Mouse (Mus musculus) olfactory bulb, adult 2 months (tissue): Measurements from ENCODE around the gene Arhgef3. TPM values are rescaled to one million over a fixed set of nuclear protein-coding genes. Genes with fewer than 3 reads are reported as not detected.

Source experiments
- H3K27ac ChIP-seq: fragments of 200-500 bp; 2 replicates; pipeline ENCODE4 v1.5.1; 2012; ENCODE audit warnings: low read depth, low read length; ENCODE audit not compliant: insufficient read depth
- H3K4me1 ChIP-seq: fragments of 200-500 bp; 2 replicates; pipeline ENCODE4 v1.6.1; 2012; ENCODE audit warnings: low read length; ENCODE audit not compliant: control insufficient read depth, insufficient read depth
- H3K4me3 ChIP-seq: fragments of 200-500 bp; 2 replicates; pipeline ENCODE4 v1.5.1; 2012; ENCODE audit warnings: mild to moderate bottlenecking, low read depth, low read length, moderate library complexity; ENCODE audit not compliant: insufficient read depth
- CTCF ChIP-seq: fragments of 200-500 bp; IDR thresholded peaks from 2 replicates; pipeline ENCODE4 v1.5.1; 2012; ENCODE audit warnings: low read depth, mild to moderate bottlenecking, low read length, moderate library complexity; ENCODE audit not compliant: insufficient read depth
- POLR2A ChIP-seq: fragments of 200-500 bp; IDR thresholded peaks from 2 replicates; pipeline ENCODE4 v1.6.1; 2012; ENCODE audit warnings: mild to moderate bottlenecking, low read depth, low read length, moderate library complexity; ENCODE audit not compliant: insufficient read depth
- WGBS: fragments of 180-500 bp; shearing (Covaris S2); methylation state at CpG from one replicate; pipeline ENCODE4 v1.1.7; 2018; 5-methylcytosine and 5-hydroxymethylcytosine counted together
- polyA plus RNA-seq: library from polyadenylated mRNA; stranded (reverse); fragments of >200 nt; gene quantifications from 2 replicates; pipeline ENCODE4 v1.2.4, GENCODE M21; 2012; ENCODE audit warnings: low replicate concordance; ENCODE audit not compliant: missing spikeins, insufficient read depth, insufficient read length

Gene Arhgef3
- polyA plus RNA-seq, 1 experiment, result not detected

DNA sequence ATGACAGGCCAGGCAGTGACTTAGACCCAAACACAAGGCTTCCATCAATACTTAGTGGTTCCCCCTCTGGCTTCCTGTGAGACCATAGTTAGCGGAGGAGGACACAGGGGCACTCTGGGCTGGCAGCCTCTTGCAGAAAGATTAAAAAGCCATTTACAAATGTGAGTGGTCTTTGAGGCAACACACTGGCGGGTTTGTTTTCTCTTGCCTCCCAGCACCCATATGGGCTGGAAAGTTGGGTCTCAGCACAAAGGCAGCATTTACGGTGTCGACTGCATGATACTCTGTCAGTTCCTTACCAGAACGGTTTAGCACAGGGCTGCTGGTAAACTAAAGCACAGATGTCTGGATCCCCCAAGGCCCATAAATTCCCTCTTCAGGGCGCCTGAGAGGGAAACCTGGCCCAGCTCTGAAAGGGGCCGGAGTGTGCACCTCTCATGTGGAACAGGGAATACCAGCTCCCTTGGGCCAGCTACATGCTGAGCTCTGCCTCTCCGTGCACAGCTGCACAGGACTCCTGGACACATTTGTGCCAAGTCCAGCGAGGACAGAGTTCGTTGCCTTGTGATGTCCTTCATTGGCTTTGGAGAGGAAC is 252.5 kb downstream of the Arhgef3 start:
- peaks cover 22% of the 10 kb centered on the region for H3K4me1 ChIP-seq
- no peak overlapping the region for H3K4me3 ChIP-seq
- WGBS, result 56% methylated on average over 10 of the region's 10 CpGs
- TF ChIP-seq POLR2A (no peak), CTCF (no peak)
- 0 out of 2 replicates have a peak overlapping the region, but pooled peaks have one; percentile 46 for H3K27ac ChIP-seq

DNA sequence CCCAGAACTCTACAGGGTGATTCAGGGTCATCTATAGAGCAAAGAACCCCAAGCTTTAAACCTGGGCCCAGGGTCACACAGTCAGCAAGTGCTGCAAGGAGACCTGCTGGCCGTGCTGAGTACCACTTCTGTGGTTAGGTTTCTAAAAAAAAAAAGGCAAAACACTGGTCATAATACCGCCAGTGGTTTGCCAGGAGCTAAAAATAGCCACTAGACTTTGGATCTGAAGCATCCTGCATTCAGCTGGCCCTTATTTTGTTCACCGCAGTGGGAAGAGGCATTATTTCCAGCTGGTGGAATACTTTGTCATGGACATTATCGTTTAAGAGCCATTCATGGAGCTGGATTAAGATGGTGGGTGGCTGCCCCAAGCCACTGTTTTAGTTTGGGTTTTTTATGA is 253.9 kb downstream of the Arhgef3 start:
- H3K27ac ChIP-seq, result no peak overlapping the region
- TF ChIP-seq POLR2A, result no peak
- TF ChIP-seq CTCF, result no peak
- H3K4me1 ChIP-seq, result peaks cover 19% of the 10 kb centered on the region
- 26% methylated on average over 4 of the region's 4 CpGs for WGBS
- H3K4me3 ChIP-seq, result no peak overlapping the region

DNA sequence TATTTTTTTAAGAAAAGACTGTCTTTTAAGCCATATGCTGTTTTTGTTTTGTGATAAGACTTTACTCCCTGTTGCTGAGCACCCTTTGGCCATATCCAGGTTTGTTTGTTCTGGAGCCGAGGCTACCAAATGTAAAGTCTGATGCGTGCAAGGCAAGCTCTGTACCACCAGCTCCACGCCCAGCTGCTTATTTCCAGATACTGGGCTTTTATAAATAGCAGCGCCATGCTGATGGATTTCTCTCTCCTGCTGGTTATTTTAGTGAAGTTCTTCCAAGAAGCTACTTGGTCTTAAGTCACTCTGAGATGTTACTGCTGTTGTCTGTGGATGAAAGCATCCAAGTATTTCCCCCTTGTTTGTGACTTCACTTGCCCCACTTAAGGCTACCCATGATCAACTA is 254.8 kb downstream of the Arhgef3 start:
- no peak overlapping the region for H3K4me3 ChIP-seq
- no peak for TF ChIP-seq CTCF
- no peak for TF ChIP-seq POLR2A
- no peak overlapping the region for H3K27ac ChIP-seq
- peaks cover 18% of the 10 kb centered on the region for H3K4me1 ChIP-seq
- 36% methylated on average over 4 of the region's 4 CpGs for WGBS

DNA sequence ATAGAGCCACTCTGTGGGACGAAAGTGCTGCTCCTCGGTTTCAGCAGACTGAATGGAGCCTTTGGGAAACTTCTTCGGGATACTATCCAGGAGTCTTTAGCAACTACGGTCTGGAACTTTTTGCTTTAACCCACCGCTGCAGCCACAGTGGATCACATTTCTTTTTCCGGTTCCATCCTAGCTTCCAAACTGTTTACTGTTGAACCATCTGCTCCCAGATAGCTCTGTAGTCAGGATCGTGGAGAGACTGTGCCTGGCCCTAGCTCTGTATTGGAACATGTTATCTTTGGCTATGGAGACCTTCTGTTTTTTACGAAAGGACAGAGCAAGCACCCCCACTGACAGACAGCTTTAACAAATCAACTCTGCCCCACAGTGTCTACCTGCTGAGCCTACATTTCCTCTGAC is 257.0 kb downstream of the Arhgef3 start:
- 80% methylated on average over 8 of the region's 8 CpGs for WGBS
- no peak overlapping the region for H3K27ac ChIP-seq

DNA sequence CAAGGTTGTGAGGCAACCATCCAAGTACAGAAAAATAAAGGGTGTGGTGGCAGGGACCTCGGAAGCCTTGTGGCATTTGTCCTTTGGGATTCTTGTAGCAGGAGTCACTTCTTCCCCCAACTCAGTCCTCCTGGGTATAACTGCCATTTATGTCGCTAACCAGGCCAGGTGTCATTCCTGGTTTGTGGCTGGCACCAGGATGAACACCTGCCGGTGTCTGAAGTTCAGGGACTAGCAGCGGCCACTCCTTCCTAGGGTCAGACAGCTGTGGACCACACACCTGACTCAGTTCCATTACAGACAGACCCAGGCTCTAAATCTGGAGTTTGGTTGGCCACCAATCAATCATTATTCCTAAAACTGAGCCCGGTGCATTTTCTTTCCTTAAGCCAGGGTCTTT is 258.8 kb downstream of the Arhgef3 start:
- Histone ChIP-seq H3K4me3 (no peak overlapping the region), H3K27ac (no peak overlapping the region), H3K4me1 (peaks cover 5% of the 10 kb centered on the region)
- no peak for TF ChIP-seq CTCF
- TF ChIP-seq POLR2A, result no peak
- WGBS, result 94% methylated on average over 5 of the region's 5 CpGs

More for the DNA sequence above, 257.0 kb downstream of the Arhgef3 start:
- no peak for TF ChIP-seq CTCF
- no peak for TF ChIP-seq POLR2A
- peaks cover 14% of the 10 kb centered on the region for H3K4me1 ChIP-seq
- no peak overlapping the region for H3K4me3 ChIP-seq

DNA sequence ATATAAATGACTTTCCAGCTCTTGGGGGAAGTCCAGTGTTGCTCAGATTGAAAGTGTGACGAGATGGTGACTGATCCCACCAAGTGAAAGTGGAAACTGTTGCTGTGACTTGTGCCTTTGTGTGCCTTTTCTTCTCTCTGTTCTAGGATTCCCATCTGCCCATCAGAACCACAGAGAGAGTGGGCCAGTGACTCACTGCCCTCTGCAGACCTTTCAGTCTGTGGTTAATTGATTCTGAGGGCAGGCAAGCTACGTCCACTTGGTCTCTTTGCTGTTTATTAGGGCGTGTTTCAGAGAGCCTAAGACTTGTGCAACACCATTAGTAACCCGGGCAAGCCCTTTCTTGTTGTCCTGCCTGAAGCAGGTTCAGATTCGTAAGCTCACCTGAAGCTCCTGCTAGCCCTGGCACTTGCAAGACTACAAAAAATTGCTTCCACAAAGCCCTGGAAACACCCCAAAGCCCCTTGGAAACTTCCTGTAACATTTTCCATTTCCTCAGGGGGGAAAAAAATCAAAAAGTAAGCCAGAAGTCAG is 261.5 kb downstream of the Arhgef3 start:
- no peak for TF ChIP-seq CTCF
- no peak for TF ChIP-seq POLR2A
- H3K4me3 ChIP-seq, result no peak overlapping the region
- 78% methylated on average over 5 of the region's 5 CpGs for WGBS
- H3K4me1 ChIP-seq, result no peaks in the 10 kb centered on the region
- no peak overlapping the region for H3K27ac ChIP-seq

DNA sequence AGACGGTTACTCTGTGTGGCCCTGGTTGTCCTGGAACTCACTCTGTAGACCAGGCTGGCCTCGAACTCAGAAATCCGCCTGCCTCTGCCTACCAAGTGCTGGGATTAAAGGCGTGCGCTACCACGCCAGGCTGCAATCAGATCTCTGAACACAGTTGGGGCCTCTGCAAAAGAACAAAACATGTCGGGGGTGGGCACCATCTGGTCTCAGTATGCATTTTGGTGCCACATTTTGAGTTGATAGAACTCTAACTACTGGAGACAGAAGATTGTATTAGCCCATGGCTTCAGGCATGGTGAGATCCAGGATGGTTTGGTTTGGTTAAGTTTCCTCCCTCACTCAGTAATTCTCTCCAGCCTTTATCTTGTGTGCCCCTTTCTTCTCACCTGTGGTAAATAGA is 264.0 kb downstream of the Arhgef3 start:
- Histone ChIP-seq H3K27ac (no peak overlapping the region), H3K4me1 (no peaks in the 10 kb centered on the region), H3K4me3 (no peak overlapping the region)
- WGBS, result 93% methylated on average over 7 of the region's 7 CpGs
- TF ChIP-seq POLR2A (no peak), CTCF (no peak)

DNA sequence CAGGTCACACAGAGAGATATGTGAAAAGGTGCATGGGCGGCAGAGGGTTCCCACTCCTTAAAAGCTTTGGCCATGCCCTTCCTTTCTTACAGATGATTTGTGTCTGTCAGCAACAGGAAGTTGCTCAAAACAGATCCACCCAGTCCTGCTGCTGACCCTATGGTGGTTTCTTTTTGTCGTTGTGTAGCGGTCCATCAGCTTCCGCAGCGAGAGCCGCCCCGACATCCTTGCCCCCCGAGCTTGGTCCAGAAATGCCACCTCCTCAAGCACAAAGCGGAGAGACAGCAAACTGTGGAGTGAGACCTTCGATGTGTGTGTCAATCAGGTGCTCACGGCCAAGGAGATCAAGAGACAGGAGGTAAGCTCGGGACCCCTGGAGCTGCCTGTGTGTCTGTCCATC is 264.7 kb downstream of the Arhgef3 start:
- Histone ChIP-seq H3K27ac (no peak overlapping the region), H3K4me1 (no peaks in the 10 kb centered on the region), H3K4me3 (no peak overlapping the region)
- TF ChIP-seq CTCF (no peak), POLR2A (no peak)
- WGBS, result 91% methylated on average over 12 of the region's 12 CpGs

DNA sequence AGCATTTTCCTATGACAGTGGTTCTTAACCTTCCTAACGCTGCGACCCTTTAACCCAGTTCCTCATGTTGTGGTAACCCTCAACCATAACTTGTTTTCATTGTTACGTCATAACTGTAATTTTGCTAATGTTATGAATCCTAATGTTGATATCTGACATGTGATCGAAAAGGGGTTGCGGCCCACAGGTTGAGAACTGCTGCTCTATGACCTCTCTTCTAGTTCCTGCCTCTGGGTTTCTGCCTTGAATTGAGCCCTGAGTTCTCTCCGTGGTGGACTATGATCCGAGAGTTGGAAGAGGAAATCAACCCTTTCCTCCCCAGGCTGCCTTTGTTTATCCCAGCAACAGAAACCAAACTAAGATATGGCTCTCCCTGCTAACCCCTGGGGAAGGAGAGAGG is 266.8 kb downstream of the Arhgef3 start:
- WGBS, result 89% methylated on average over 7 of the region's 7 CpGs
- Histone ChIP-seq H3K4me1 (no peaks in the 10 kb centered on the region), H3K27ac (no peak overlapping the region), H3K4me3 (no peak overlapping the region)
- TF ChIP-seq POLR2A, result no peak
- TF ChIP-seq CTCF, result no peak
